Mouse (Mus musculus): ENCODE data around the gene Arg2. TPM values are rescaled to one million over a fixed set of nuclear protein-coding genes. Genes with fewer than 3 reads are reported as not detected.
"Not testable (repeated sequence)": the region's sequence is repeated elsewhere in the genome, so short reads cannot be mapped to it uniquely, and the experiment has no call there.

The Arg2 gene
- polyA plus RNA-seq, 1 experiment = 0.15 TPM

GRCm38 (mm10) chr12:79171269-79171995 lies 40.9 kb downstream of the Arg2 start:
- no peaks in the 10 kb centered on the region for H3K27me3 ChIP-seq (ENCODE audit: control insufficient read depth, insufficient read depth, insufficient read length)
- H3K36me3 ChIP-seq (ENCODE audit: control insufficient read depth, insufficient read depth) = peaks cover 22% of the 10 kb centered on the region
- peaks cover 58% of the 10 kb centered on the region for H3K79me2 ChIP-seq (ENCODE audit: control insufficient read depth, insufficient read depth)
- TF ChIP-seq MYOG (IDR thresholded peaks at IDR 0.05; ENCODE audit: control insufficient read depth, extremely low read depth, insufficient read length) (no peak), FOSL1 (IDR thresholded peaks at IDR 0.05; ENCODE audit: insufficient read depth, low read length, poor library complexity, severe bottlenecking) (no peak), MAX (IDR thresholded peaks at IDR 0.05) (no peak), CTCF (IDR thresholded peaks at IDR 0.05; ENCODE audit: control insufficient read depth, insufficient read depth, insufficient read length) (no peak), MYOD1 (IDR thresholded peaks at IDR 0.05; ENCODE audit: control insufficient read depth, insufficient read length, low read depth) (no peak), CEBPB (IDR thresholded peaks at IDR 0.05; ENCODE audit: low read depth) (no peak), USF1 (IDR thresholded peaks at IDR 0.05; ENCODE audit: low read depth) (no peak)
- peaks cover 40% of the 10 kb centered on the region for H3K79me3 ChIP-seq (ENCODE audit: low read depth)
- H3K4me3 ChIP-seq (ENCODE audit: insufficient read depth, poor library complexity, severe bottlenecking) = peak overlapping the region; percentile 88
- peak overlapping the region; percentile 18 for H3ac ChIP-seq (ENCODE audit: control insufficient read depth, insufficient read length, low read depth)

- Histone ChIP-seq H3K4me3 (ENCODE audit: insufficient read depth, poor library complexity, severe bottlenecking) (peak within 1 kb of the TSS; percentile 88), H3K79me2 (ENCODE audit: control insufficient read depth, insufficient read depth) (peaks cover 50% of the 10 kb centered on the region), H3K27me3 (ENCODE audit: control insufficient read depth, insufficient read depth, insufficient read length) (no peaks in the 10 kb centered on the region), H3K36me3 (ENCODE audit: control insufficient read depth, insufficient read depth) (peaks cover 14% of the 10 kb centered on the region), H3ac (ENCODE audit: control insufficient read depth, insufficient read length, low read depth) (peak within 1 kb of the TSS; percentile 71), H3K79me3 (ENCODE audit: low read depth) (peaks cover 38% of the 10 kb centered on the region)
- peak; percentile 95 for TF ChIP-seq MAX (IDR thresholded peaks at IDR 0.05)
- no peak for TF ChIP-seq FOSL1 (IDR thresholded peaks at IDR 0.05; ENCODE audit: insufficient read depth, low read length, poor library complexity, severe bottlenecking)
- TF ChIP-seq MYOD1 (IDR thresholded peaks at IDR 0.05; ENCODE audit: control insufficient read depth, insufficient read length, low read depth) = no peak
- TF ChIP-seq MYOG (IDR thresholded peaks at IDR 0.05; ENCODE audit: control insufficient read depth, extremely low read depth, insufficient read length) = no peak
- peak; percentile 60 for TF ChIP-seq CTCF (IDR thresholded peaks at IDR 0.05; ENCODE audit: control insufficient read depth, insufficient read depth, insufficient read length)
- TF ChIP-seq USF1 (IDR thresholded peaks at IDR 0.05; ENCODE audit: low read depth) = no peak
These were observed 41.7 kb downstream of the Arg2 start, which contains the start of gene Vti1b for GRCm38 (mm10) chr12:79172019-79172941. TSS of gene Vti1b (minus strand) at chr12:79172667.

GRCm38 (mm10) chr12:79173721-79174120 lies 43.1 kb downstream of the Arg2 start:
- Histone ChIP-seq H3K27me3 (ENCODE audit: control insufficient read depth, insufficient read depth, insufficient read length) (no peaks in the 10 kb centered on the region), H3ac (ENCODE audit: control insufficient read depth, insufficient read length, low read depth) (no peak overlapping the region), H3K4me3 (ENCODE audit: insufficient read depth, poor library complexity, severe bottlenecking) (no peak overlapping the region), H3K79me3 (ENCODE audit: low read depth) (peaks cover 25% of the 10 kb centered on the region), H3K36me3 (ENCODE audit: control insufficient read depth, insufficient read depth) (peaks cover 12% of the 10 kb centered on the region), H3K79me2 (ENCODE audit: control insufficient read depth, insufficient read depth) (peaks cover 35% of the 10 kb centered on the region)
- TF ChIP-seq CTCF (IDR thresholded peaks at IDR 0.05; ENCODE audit: control insufficient read depth, insufficient read depth, insufficient read length) = no peak
- TF ChIP-seq USF1 (IDR thresholded peaks at IDR 0.05; ENCODE audit: low read depth) = no peak
- no peak for TF ChIP-seq MYOD1 (IDR thresholded peaks at IDR 0.05; ENCODE audit: control insufficient read depth, insufficient read length, low read depth)
- TF ChIP-seq FOSL1 (IDR thresholded peaks at IDR 0.05; ENCODE audit: insufficient read depth, low read length, poor library complexity, severe bottlenecking) = no peak
- no peak for TF ChIP-seq MAX (IDR thresholded peaks at IDR 0.05)
- TF ChIP-seq CEBPB (IDR thresholded peaks at IDR 0.05; ENCODE audit: low read depth) = no peak
- no peak for TF ChIP-seq MYOG (IDR thresholded peaks at IDR 0.05; ENCODE audit: control insufficient read depth, extremely low read depth, insufficient read length)

GRCm38 (mm10) chr12:79175998-79176397 lies 45.4 kb downstream of the Arg2 start:
- peaks cover 9% of the 10 kb centered on the region for H3K79me3 ChIP-seq (ENCODE audit: low read depth)
- no peak overlapping the region for H3ac ChIP-seq (ENCODE audit: control insufficient read depth, insufficient read length, low read depth)
- no peak overlapping the region for H3K4me3 ChIP-seq (ENCODE audit: insufficient read depth, poor library complexity, severe bottlenecking)
- peaks cover 9% of the 10 kb centered on the region for H3K36me3 ChIP-seq (ENCODE audit: control insufficient read depth, insufficient read depth)
- TF ChIP-seq MYOD1 (IDR thresholded peaks at IDR 0.05; ENCODE audit: control insufficient read depth, insufficient read length, low read depth) (no peak), FOSL1 (IDR thresholded peaks at IDR 0.05; ENCODE audit: insufficient read depth, low read length, poor library complexity, severe bottlenecking) (no peak), CEBPB (IDR thresholded peaks at IDR 0.05; ENCODE audit: low read depth) (no peak), USF1 (IDR thresholded peaks at IDR 0.05; ENCODE audit: low read depth) (no peak), CTCF (IDR thresholded peaks at IDR 0.05; ENCODE audit: control insufficient read depth, insufficient read depth, insufficient read length) (no peak), MAX (IDR thresholded peaks at IDR 0.05) (no peak), MYOG (IDR thresholded peaks at IDR 0.05; ENCODE audit: control insufficient read depth, extremely low read depth, insufficient read length) (no peak)
- H3K27me3 ChIP-seq (ENCODE audit: control insufficient read depth, insufficient read depth, insufficient read length) = no peaks in the 10 kb centered on the region
- peaks cover 12% of the 10 kb centered on the region for H3K79me2 ChIP-seq (ENCODE audit: control insufficient read depth, insufficient read depth)

GRCm38 (mm10) chr12:79185160-79185559 lies 54.6 kb downstream of the Arg2 start:
- H3K36me3 ChIP-seq (ENCODE audit: control insufficient read depth, insufficient read depth) = peaks cover 55% of the 10 kb centered on the region
- H3K79me3 ChIP-seq (ENCODE audit: low read depth); H3K4me3 ChIP-seq (ENCODE audit: insufficient read depth, poor library complexity, severe bottlenecking); H3ac ChIP-seq (ENCODE audit: control insufficient read depth, insufficient read length, low read depth); H3K27me3 ChIP-seq (ENCODE audit: control insufficient read depth, insufficient read depth, insufficient read length); H3K79me2 ChIP-seq (ENCODE audit: control insufficient read depth, insufficient read depth): not testable (repeated sequence)
